Mouse (Mus musculus) hindbrain, postnatal 0 days (tissue): ENCODE measurements around the gene Hps6. TPM values are rescaled to one million over a fixed set of nuclear protein-coding genes. Genes with fewer than 3 reads are reported as not detected.
A peak's percentile ranks its signal among the peaks of the same experiment; 100 is the strongest.

Experiments used
- ATAC-seq: fragments of 200-750 bp; cut with Nextera tagmentation; 2 replicates; pipeline ENCODE4 v1.8.0; 2017; ENCODE audit warnings: mild to moderate bottlenecking, moderate TSS enrichment, moderate library complexity
- DNase-seq: peaks from one replicate; pipeline ENCODE4 v3.0.0-alpha.2; 2015; ENCODE audit warnings: low spot score
- H3K27ac ChIP-seq: fragments of 300-500 bp; sonication (generic); 2 replicates; pipeline ENCODE4 v1.5.1; 2014; ENCODE audit warnings: mild to moderate bottlenecking
- H3K27me3 ChIP-seq: fragments of 300-500 bp; sonication (generic); 2 replicates; pipeline ENCODE4 v1.6.1; 2014; ENCODE audit warnings: low read length, mixed read lengths; ENCODE audit not compliant: insufficient read depth
- H3K36me3 ChIP-seq: fragments of 300-500 bp; sonication (generic); 2 replicates; pipeline ENCODE4 v1.6.1; 2014; ENCODE audit warnings: low read length, mixed read lengths; ENCODE audit not compliant: insufficient read depth
- H3K4me1 ChIP-seq: fragments of 300-500 bp; sonication (generic); 2 replicates; pipeline ENCODE4 v1.6.1; 2014; ENCODE audit warnings: antibody characterized with exemption, low read length, mixed read lengths; ENCODE audit not compliant: insufficient read depth
- H3K4me2 ChIP-seq: fragments of 300-500 bp; sonication (generic); 2 replicates; pipeline ENCODE4 v1.6.1; 2014; ENCODE audit warnings: low read depth, mild to moderate bottlenecking, low read length, moderate library complexity, mixed read lengths
- H3K4me3 ChIP-seq: fragments of 300-500 bp; sonication (generic); 2 replicates; pipeline ENCODE4 v1.5.1; 2014; ENCODE audit warnings: low read length
- H3K9ac ChIP-seq: fragments of 300-500 bp; sonication (generic); replicated peaks from 2 replicates; pipeline ENCODE4 v1.6.1; 2014; ENCODE audit warnings: mild to moderate bottlenecking, low read length, moderate library complexity, mixed read lengths
- H3K9me3 ChIP-seq: fragments of 300-500 bp; sonication (generic); 2 replicates; pipeline ENCODE4 v1.6.1; 2016; ENCODE audit warnings: low read length, mixed read lengths
- CTCF ChIP-seq: IDR thresholded peaks from 2 replicates; pipeline ENCODE4 v1.5.1; 2016; ENCODE audit warnings: antibody characterized with exemption, control low read depth, low read depth
- WGBS: fragments of 180-500 bp; shearing (Covaris S2); extraction: QIAGEN DNeasy Blood & Tissue Kit; methylation state at CpG from one replicate; pipeline ENCODE4 v1.1.7; 2014; 5-methylcytosine and 5-hydroxymethylcytosine counted together
- polyA plus RNA-seq: library from polyadenylated mRNA; unstranded; fragments of >200 nt; fragmentation: Nextera tagmentation; extraction: Ambion mirVana; gene quantifications from 2 replicates; pipeline ENCODE4 v1.2.1, GENCODE M21; 2015
- total RNA-seq: library from RNA; depleted of rRNA; stranded (reverse); fragments of >200 nt; gene quantifications from 2 replicates; pipeline ENCODE4 v1.2.3, GENCODE M21; 2014

Gene Hps6
- total and polyA plus RNA-seq, 2 experiments from 2014 or later, result 4.7 to 10.6 TPM

DNA sequence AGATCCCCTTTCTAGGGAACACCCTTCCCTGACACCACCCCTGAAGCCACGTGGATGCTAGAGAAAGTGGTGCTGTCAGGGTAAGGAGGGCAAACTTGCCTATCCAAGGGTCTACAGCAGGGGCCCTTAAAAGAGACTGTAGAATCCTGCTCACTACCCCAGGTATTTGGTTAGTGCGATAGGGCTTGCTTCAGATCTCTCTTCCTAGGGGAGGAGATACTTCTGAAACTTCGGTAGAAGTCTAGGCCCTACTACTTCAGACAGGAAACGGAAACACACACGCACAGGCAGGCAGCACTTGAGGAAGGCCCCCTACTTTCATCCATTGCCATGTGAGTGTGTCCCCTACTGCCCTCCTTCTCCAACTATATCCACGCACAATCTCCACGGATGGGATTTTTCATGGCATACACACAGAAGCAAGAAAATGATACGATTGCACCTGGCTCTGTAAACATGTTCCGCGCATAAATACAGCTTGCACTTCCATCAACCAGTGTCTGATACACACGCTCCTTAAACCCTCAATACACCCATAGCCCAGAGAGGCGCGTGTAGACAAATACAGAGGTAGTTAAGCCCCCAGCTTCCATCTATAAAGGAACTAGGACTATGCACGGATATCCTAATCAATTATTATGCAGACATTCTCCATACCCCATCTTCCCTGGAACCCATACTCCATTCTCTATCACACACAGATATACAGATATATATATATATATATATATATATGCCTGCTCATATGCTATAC is 37.0 kb downstream of the Hps6 start:
- Histone ChIP-seq H3K27me3 (no peaks in the 10 kb centered on the region), H3K4me1 (peaks cover 53% of the 10 kb centered on the region), H3K36me3 (peaks cover 8% of the 10 kb centered on the region), H3K27ac (peak overlapping the region; percentile 82), H3K4me3 (peak overlapping the region; percentile 58), H3K9ac (peak overlapping the region; percentile 67; the same call in 1 of the 2 replicates), H3K4me2 (peak overlapping the region; percentile 82), H3K9me3 (no peaks in the 10 kb centered on the region)
- DNase-seq (no peak), ATAC-seq (no peak)
- TF ChIP-seq CTCF, result no peak
- 40% methylated on average over 14 of the region's 14 CpGs for WGBS

DNA sequence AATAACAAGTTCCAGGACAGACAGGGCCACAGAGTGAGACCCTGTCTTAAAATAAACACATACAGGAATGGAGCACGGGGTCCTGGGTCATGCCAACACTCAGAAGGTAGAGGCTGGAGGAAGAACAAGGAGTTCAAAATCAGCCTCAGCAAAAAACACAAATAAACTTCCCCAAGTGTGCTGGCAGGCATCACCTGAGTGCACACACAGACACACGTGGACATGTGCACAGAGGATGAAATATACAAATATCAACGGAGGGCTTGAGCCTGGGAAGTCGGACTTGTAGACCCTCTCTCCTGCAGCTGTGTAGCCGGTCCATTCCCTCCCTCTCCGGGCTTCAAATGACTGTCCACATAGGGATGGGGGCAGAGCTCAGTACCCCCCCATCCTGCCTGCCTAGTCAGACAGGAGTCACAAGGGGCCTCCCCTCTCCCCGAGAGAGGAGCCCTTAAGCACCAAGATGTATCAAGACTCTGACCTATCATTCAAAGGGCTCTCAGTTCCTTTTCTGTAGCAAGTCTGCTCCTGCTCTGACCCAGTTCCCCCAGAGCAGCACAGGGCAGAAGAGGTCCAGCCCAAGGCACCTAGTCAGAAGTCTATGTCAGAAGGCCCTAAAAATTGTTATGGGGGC is 38.1 kb downstream of the Hps6 start:
- DNase-seq (no peak), ATAC-seq (no peak)
- peaks cover 56% of the 10 kb centered on the region for H3K4me1 ChIP-seq
- peak overlapping the region; percentile 82 for H3K4me2 ChIP-seq
- H3K27me3 ChIP-seq, result no peaks in the 10 kb centered on the region
- peak overlapping the region; percentile 53 for H3K9ac ChIP-seq
- WGBS, result 11% methylated on average over 7 of the region's 7 CpGs
- TF ChIP-seq CTCF, result no peak
- H3K9me3 ChIP-seq, result no peaks in the 10 kb centered on the region
- peak overlapping the region; percentile 88 for H3K27ac ChIP-seq
- H3K36me3 ChIP-seq, result no peaks in the 10 kb centered on the region
- H3K4me3 ChIP-seq, result peak overlapping the region; percentile 59

DNA sequence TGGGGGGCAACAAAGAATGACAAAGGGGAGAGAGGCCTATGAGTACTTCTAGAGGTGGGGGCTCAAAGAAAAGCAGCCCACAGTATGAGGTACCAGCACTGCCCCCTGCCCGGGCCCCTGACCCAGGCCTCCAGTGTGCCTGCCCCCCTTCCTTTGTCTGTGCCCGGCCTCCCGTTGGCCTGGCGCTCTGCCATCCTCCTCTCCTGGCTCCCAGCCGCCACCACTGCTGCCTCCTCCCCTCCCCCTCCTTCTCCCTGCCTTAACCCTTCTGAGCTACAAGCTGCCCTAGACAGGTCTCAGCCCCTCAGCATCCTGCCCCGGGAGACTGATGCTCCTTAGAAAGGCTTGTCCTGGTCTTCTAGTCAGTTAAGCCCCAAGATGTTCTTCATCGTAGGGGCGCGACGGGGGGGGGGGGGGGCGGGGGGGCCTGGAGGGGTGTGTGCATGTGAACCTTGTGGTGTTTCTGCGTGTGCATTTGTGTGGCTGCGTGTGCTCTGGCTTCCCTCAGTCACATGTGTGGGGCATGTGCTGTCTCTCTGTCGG is 38.7 kb downstream of the Hps6 start:
- no peak for TF ChIP-seq CTCF
- Histone ChIP-seq H3K4me2 (peak overlapping the region; percentile 82), H3K9ac (peak overlapping the region; percentile 53), H3K27me3 (no peaks in the 10 kb centered on the region), H3K9me3 (no peaks in the 10 kb centered on the region), H3K36me3 (no peaks in the 10 kb centered on the region), H3K4me3 (peak overlapping the region; percentile 59), H3K27ac (peak overlapping the region; percentile 88), H3K4me1 (peaks cover 54% of the 10 kb centered on the region)
- DNase-seq, result peak; percentile 86
- under 1% methylated on average over 8 of the region's 14 CpGs for WGBS
- ATAC-seq, result peak; percentile 25; the same call in 1 of the 2 replicates

DNA sequence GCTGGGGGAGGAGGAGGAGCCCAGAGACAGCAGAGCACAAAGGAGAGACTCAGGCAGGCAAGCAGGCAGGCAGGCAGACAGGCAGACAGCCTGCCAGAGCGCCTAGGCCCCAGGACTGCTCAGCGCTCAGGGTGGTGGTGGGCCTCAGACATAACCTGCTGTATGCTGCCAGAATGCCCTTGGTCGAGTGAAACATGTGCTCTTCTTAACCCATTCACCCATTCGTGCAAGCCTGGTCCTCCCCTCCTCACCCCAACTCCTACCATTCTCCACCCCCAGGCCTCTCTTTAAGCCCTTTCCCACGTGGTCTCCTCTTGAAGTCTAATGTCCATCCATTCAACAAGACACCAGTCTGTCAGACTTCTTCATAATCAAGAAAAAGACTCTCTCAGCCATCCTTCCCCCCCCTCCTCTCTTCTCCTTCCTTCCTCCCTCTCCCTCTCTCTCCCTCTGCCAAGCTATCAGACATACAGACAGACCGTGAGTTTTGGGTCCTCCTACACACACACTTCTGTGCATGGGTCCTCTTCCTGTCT is 39.2 kb downstream of the Hps6 start:
- peak overlapping the region; percentile 88 for H3K27ac ChIP-seq
- peak overlapping the region; percentile 82 for H3K4me2 ChIP-seq
- TF ChIP-seq CTCF, result no peak
- H3K9me3 ChIP-seq, result no peaks in the 10 kb centered on the region
- H3K27me3 ChIP-seq, result no peaks in the 10 kb centered on the region
- peak overlapping the region; percentile 59 for H3K4me3 ChIP-seq
- no peaks in the 10 kb centered on the region for H3K36me3 ChIP-seq
- WGBS, result 0% methylated on average over 6 of the region's 6 CpGs
- DNase-seq (peak; percentile 52), ATAC-seq (peak; percentile 4; the same call in 1 of the 2 replicates)
- peaks cover 50% of the 10 kb centered on the region for H3K4me1 ChIP-seq
- peak overlapping the region; percentile 53 for H3K9ac ChIP-seq

DNA sequence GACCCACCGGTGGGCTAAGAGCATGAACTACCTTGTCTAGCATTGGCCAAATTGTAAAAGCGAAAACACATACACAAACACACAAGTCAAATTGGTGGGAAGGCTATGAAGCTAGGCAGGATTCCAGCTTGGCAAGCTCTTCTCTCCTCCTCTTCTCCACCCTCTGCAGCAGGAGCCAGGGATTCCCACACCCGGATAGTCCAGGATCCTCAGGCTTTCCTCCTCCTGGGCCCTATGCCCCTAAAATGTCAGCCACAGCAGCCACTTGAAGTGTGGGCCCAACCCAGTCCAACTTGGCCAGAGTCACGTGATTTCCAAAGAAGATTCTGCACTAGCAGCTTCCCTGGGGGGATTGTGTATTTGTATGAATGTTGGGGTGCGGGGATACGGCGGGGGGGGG is 40.1 kb downstream of the Hps6 start:
- ATAC-seq (no peak), DNase-seq (peak; percentile 46)
- peak overlapping the region; percentile 59 for H3K4me3 ChIP-seq
- H3K27ac ChIP-seq, result peak overlapping the region; percentile 88
- H3K9me3 ChIP-seq, result no peaks in the 10 kb centered on the region
- H3K4me2 ChIP-seq, result peak overlapping the region; percentile 82
- no peaks in the 10 kb centered on the region for H3K36me3 ChIP-seq
- TF ChIP-seq CTCF, result no peak
- WGBS, result 34% methylated on average over 7 of the region's 7 CpGs
- H3K4me1 ChIP-seq, result peaks cover 45% of the 10 kb centered on the region
- H3K27me3 ChIP-seq, result no peaks in the 10 kb centered on the region
- H3K9ac ChIP-seq, result no peak overlapping the region

DNA sequence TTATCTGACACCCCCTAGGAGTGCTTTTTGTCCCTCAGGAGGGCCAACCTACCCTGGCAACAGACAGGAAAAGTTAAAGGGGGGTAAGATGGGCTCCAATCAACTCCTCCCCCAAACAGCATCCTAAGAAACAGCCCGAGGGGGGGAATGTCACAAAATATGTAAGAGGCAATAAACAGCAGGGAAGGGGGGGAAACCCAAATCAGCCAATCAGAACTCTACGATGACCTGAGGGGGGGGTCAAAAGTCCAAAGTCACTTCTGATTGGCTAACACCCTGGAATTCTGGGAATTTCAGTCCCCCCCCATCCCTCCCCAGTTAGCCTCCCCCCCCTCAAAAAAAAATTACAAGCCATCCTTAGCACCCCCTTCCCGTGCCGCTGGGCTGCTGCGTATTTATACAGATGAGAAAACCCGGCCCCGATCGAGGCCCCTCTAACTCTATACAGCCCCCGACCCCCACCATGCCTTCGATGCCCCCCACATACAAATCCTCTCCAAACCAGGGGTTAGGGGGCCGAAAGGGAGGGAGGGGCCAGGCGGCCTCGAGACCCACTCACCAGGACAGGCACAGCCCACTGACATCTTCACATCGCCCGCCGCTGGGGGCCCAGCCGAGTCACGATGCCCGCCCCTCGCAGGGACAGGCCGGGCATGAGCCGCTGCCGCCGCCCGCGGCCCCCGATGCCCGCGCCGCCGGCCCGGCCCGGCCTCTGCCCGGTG is 41.1 kb downstream of the Hps6 start, which contains the start of gene Pprc1:
Gene Pprc1 (plus strand): TSS at position 616 of the 722 bp plus-strand sequence.
- peak; percentile 62 for DNase-seq
- peak; percentile 33; the same call in 1 of the 2 replicates for ATAC-seq
- Histone ChIP-seq H3K4me3 (peak within 1 kb of the TSS; percentile 59), H3K9ac (peak within 1 kb of the TSS; percentile 87), H3K9me3 (no peaks in the 10 kb centered on the region), H3K27me3 (no peaks in the 10 kb centered on the region), H3K27ac (peak within 1 kb of the TSS; percentile 88), H3K36me3 (no peaks in the 10 kb centered on the region), H3K4me2 (peak within 1 kb of the TSS; percentile 82), H3K4me1 (peaks cover 45% of the 10 kb centered on the region)
- 0% methylated on average over 19 of the region's 34 CpGs for WGBS
- no peak for TF ChIP-seq CTCF
